Mouse (Mus musculus) kidney, adult 2 months (tissue): ENCODE measurements around the gene Hat1.

Source experiments
- CTCF ChIP-seq: fragments of 200-500 bp; conservative IDR thresholded peaks from 2 replicates; pipeline ENCODE4 v1.5.1; 2011; ENCODE audit warnings: low read depth, mild to moderate bottlenecking, control low read depth, low read length, moderate library complexity, mixed read lengths; ENCODE audit not compliant: insufficient read depth, insufficient read length
- POLR2A ChIP-seq: fragments of 200-500 bp; IDR thresholded peaks from one replicate; pipeline ENCODE4 v1.6.1; 2011; ENCODE audit warnings: low read depth, low read length, control low read depth

DNA sequence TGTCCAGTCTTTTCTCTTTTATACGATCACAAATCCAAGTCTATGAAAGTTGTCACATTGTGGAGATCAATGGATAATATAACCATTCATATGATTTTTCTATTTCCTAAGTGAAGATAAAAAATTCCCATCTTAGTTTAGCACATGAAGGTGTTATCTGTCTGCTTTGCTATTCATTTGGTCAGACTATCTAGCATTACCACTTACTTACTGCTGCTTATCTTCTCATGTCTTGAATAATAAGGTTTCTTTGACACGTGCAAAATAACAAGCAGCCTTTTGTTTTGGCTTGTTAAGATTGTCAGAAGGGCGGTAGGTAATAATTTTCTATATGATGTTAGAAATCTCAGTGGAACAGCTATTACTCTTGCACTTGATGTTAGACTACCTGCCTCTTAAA is 30.6 kb downstream of the Hat1 start:
- no peak for TF ChIP-seq POLR2A
- TF ChIP-seq CTCF: no peak
